Mouse (Mus musculus): ENCODE results near the gene Sh2d1a. TPM values are rescaled to one million over a fixed set of nuclear protein-coding genes. Genes with fewer than 3 reads are reported as not detected.

The Sh2d1a gene
- not detected for total RNA-seq (2018; cell fraction: chromatin; rRNA removed)
- total RNA-seq (2018; cell fraction: cytosol; rRNA removed): not detected
- not detected for total RNA-seq (2018; cell fraction: nucleus; rRNA removed)
- not detected in 3 replicates for polyA plus RNA-seq (2018)

DNA sequence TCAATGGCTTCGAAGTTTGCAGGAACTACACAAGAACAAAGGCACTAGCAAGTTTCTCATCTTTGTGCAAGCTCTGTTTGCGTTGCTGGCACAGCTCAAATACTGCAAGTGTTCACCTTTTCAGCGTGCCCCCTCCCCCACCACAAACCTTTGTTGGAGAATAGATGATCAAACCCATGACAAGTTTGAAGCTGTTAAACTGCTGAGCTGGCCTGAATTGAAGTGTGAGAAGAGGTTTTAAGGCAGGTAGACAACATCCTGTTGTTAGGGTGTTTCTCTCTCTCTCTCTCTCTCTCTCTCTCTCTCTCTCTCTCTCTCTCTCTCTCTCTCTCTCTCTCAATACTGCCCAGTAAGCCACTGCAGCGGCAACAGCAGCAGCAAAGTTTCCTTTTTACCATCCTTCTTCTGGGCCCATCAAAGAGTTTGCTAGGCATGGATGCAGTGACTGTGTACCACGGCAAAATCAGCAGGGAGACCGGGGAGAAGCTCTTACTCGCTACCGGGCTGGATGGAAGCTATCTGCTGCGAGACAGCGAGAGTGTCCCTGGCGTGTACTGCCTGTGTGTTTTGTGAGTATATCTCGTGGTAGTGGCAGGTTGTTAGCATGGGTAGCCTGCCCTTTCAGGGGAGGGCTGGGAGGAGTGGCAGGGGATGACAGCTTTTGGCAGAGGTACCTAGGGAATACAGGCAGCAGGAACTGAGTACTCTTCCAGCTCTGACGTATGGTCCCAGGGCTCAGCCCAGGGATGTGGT lies at the start of gene Sh2d1a:
Sh2d1a (plus strand) TSS at position 163 of the 753 bp plus-strand sequence.
- Histone ChIP-seq H3K79me2 (ENCODE audit: inconsistent target) (no peaks in the 10 kb centered on the region), H3K4me3 (ENCODE audit: inconsistent target) (no peak within 1 kb of the TSS), H3K36me3 (ENCODE audit: inconsistent target) (no peaks in the 10 kb centered on the region), H3K27ac (no peak within 1 kb of the TSS)
- WGBS (ENCODE audit: missing documents): 90% methylated on average over 12 of the region's 13 CpGs

DNA sequence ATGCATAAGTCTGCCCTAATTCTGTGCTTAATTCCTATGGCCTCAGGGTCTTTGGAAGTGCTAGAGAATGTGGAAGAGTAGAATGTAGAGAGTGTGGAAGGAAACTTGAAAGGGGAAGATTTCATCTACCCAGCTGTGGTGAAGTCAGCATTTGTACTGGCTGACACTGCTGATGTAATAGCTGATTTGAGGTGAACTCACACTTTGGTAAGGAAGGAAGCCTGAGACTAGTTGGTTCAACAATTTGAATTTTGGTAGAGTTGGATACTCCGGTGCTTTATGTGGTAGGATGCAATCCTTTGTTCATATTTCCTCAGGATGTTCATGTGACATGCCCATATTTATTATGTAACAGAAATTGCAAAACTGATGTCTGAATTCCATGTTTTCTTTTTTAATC lies 49.3 kb upstream of the Sh2d1a start:
- Histone ChIP-seq H3K27ac (no peak overlapping the region), H3K36me3 (ENCODE audit: inconsistent target) (no peaks in the 10 kb centered on the region), H3K79me2 (ENCODE audit: inconsistent target) (no peaks in the 10 kb centered on the region), H3K4me3 (ENCODE audit: inconsistent target) (no peak overlapping the region)
- 33% methylated on average over 1 of the region's 1 CpGs for WGBS (ENCODE audit: missing documents)

DNA sequence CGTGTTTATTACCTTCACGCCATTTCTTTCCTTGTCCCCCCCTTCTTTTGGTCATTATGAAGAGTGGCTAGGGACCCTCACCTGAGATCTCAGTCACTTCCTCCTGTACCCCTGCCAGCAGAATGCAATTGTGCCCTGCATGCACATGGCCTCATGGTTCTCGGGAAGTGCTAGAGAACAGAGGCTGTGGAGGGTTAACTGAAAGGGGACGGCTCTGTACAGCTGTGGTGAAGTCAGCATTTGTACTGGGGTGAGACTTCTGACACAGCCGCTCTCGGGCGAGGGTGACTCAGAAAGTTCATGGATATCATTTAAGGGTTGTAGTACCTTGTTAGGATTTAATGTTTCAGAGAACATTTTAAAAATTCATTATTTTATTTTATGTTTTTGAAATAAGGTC lies 47.7 kb upstream of the Sh2d1a start:
- Histone ChIP-seq H3K79me2 (ENCODE audit: inconsistent target) (no peaks in the 10 kb centered on the region), H3K27ac (no peak overlapping the region), H3K36me3 (ENCODE audit: inconsistent target) (no peaks in the 10 kb centered on the region), H3K4me3 (ENCODE audit: inconsistent target) (no peak overlapping the region)
- WGBS (ENCODE audit: missing documents): 65% methylated on average over 7 of the region's 7 CpGs

DNA sequence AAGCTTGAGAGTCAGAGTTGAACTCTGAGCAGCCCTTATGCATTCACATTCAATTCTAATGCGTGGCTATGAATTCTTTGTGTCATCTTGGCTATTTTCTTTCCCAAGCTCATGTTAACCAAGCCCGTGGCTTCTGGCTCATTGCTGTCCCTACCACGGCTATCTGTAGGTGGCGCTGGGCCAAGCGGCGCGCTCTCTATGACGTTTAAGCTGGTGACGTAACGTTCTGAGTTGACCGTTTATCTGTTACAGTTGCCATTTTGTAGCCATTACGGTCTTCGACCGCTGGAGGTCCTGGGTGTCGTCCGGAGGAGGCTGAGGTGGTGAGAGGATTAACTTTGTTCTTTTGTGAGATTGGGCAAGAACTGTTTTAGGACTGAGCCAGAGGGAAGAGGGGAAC lies 12.8 kb upstream of the Sh2d1a start, which contains the start of gene Tex13c2:
Tex13c2 (plus strand) TSS at position 246 of the 400 bp plus-strand sequence.
- H3K36me3 ChIP-seq (ENCODE audit: inconsistent target): no peaks in the 10 kb centered on the region
- H3K27ac ChIP-seq: no peak within 1 kb of the TSS
- 95% methylated on average over 10 of the region's 16 CpGs for WGBS (ENCODE audit: missing documents)
- H3K4me3 ChIP-seq (ENCODE audit: inconsistent target): no peak within 1 kb of the TSS
- no peaks in the 10 kb centered on the region for H3K79me2 ChIP-seq (ENCODE audit: inconsistent target)

DNA sequence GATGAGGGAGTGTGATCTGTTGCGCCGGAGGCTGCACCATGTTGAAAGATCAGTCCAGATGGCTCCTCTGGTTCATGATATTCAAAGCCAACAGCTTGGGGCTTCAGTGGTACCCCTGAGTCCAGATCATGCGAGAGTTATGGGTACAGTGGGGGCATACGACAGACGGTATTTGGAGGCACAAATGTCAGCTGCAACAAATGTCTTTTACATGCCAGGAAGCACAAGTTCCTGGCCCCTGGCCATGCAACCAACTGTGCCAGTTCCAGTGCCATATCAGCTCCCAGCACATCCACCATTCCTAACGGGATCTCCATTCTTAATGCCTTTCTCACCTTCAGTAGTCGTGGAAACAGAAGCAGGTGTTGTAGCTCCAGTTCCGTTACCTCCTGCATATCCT lies 11.9 kb upstream of the Sh2d1a start:
- Histone ChIP-seq H3K4me3 (ENCODE audit: inconsistent target) (no peak overlapping the region), H3K27ac (no peak overlapping the region), H3K36me3 (ENCODE audit: inconsistent target) (no peaks in the 10 kb centered on the region), H3K79me2 (ENCODE audit: inconsistent target) (no peaks in the 10 kb centered on the region)
- 96% methylated on average over 8 of the region's 8 CpGs for WGBS (ENCODE audit: missing documents)

DNA sequence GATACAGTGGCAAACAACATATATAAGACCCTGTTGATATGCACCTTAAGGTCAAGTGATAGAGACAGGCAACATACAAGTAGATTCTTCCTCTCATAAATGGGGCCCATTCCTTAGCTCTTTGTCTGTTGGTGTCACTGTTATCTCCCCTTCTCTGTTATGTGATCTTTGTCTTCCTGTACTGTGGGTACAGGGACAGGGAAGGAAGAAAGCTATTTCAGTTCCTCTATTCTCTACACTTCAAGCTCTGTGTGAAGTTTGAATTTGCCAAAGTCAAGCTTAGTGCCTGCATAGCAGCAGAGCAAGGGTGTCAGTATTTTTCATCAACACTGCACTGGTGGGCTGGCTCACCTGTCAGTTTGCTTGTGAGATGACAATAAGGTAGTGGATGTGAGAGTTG lies 1.7 kb upstream of the Sh2d1a start:
- no peak overlapping the region for H3K27ac ChIP-seq
- H3K36me3 ChIP-seq (ENCODE audit: inconsistent target): no peaks in the 10 kb centered on the region
- H3K4me3 ChIP-seq (ENCODE audit: inconsistent target): no peak overlapping the region
- H3K79me2 ChIP-seq (ENCODE audit: inconsistent target): no peaks in the 10 kb centered on the region

DNA sequence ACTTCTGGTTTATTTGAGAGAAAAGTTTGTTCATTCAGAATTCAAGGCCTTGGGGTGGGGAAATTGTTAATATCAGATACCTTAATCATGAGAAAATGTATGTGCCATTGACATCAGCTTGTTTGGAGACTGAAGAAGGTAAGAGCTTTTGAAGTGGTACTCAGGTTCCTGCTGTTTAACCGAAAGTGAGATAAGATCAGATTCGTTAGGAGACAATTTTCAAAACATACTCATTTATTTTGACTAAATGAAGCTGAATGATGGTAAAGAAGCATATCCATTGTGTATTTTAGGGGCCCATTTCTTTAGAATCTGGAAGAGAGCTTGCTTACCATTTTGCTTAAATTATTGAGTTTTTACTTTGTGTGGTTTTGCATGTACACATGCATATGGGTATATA lies 8.9 kb downstream of the Sh2d1a start:
- Histone ChIP-seq H3K79me2 (ENCODE audit: inconsistent target) (no peaks in the 10 kb centered on the region), H3K36me3 (ENCODE audit: inconsistent target) (no peaks in the 10 kb centered on the region), H3K4me3 (ENCODE audit: inconsistent target) (no peak overlapping the region), H3K27ac (no peak overlapping the region)
- WGBS (ENCODE audit: missing documents): 83% methylated on average over 2 of the region's 2 CpGs

DNA sequence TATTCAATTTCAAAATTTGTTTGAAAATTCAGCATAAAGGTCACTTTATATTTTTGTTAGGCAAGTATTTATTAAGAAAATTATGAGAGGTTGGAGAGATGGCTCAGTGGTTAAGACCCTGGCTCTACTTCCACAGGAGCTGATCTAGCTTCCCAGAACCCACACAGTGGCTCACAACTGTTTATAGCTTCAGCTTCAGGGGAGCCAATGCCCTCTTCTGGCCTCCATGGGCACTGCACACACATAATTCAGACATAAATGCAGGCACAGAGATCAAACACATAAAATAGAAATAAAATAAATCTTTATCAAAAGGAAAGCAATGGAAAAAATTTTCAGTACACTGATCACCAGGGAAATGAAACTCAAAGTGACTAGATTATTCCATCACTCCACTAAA lies 10.3 kb downstream of the Sh2d1a start:
- H3K4me3 ChIP-seq (ENCODE audit: inconsistent target): no peak overlapping the region
- no peaks in the 10 kb centered on the region for H3K36me3 ChIP-seq (ENCODE audit: inconsistent target)
- H3K79me2 ChIP-seq (ENCODE audit: inconsistent target): no peaks in the 10 kb centered on the region
- no peak overlapping the region for H3K27ac ChIP-seq

DNA sequence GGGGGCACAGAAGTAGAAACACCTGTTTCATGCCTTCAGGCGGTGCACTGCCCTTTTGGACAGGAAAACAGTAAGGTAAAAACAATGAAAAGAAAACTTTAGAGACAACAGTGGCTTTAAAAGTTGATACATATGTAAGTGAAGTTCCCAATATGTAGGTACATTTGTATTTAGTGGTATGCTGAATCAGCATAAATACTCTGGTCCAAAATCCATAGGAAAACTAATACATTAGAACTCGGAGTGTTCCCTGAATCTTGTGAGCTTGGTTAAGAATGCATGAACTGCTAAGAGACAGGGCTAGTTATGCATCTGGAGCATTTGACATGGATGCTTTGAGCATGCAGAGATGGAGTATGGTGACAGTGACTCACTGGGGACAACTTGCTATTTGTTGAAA lies 20.6 kb downstream of the Sh2d1a start:
- 85% methylated on average over 2 of the region's 2 CpGs for WGBS (ENCODE audit: missing documents)
- Histone ChIP-seq H3K4me3 (ENCODE audit: inconsistent target) (no peak overlapping the region), H3K79me2 (ENCODE audit: inconsistent target) (no peaks in the 10 kb centered on the region), H3K36me3 (ENCODE audit: inconsistent target) (no peaks in the 10 kb centered on the region), H3K27ac (no peak overlapping the region)

DNA sequence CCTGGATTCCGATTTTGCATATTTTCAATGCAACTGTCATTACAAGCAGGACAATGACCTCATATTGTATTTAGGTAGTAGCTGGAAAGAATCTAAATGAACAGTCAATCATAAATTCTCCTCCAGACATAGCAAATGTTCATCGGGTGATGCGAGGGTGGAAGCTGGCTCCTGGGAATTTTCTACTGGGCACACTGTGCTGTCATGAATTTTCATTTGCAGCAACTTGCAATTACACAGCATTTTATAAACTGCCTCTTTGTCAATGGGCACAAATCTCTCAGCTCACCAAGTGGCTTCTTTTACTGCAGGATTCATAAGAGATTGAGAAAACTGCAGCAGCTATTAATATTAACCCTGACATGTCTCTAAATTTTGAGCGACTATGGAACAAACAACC lies 28.4 kb downstream of the Sh2d1a start:
- Histone ChIP-seq H3K36me3 (ENCODE audit: inconsistent target) (no peaks in the 10 kb centered on the region), H3K79me2 (ENCODE audit: inconsistent target) (no peaks in the 10 kb centered on the region), H3K4me3 (ENCODE audit: inconsistent target) (no peak overlapping the region), H3K27ac (no peak overlapping the region)
- 97% methylated on average over 3 of the region's 4 CpGs for WGBS (ENCODE audit: missing documents)

DNA sequence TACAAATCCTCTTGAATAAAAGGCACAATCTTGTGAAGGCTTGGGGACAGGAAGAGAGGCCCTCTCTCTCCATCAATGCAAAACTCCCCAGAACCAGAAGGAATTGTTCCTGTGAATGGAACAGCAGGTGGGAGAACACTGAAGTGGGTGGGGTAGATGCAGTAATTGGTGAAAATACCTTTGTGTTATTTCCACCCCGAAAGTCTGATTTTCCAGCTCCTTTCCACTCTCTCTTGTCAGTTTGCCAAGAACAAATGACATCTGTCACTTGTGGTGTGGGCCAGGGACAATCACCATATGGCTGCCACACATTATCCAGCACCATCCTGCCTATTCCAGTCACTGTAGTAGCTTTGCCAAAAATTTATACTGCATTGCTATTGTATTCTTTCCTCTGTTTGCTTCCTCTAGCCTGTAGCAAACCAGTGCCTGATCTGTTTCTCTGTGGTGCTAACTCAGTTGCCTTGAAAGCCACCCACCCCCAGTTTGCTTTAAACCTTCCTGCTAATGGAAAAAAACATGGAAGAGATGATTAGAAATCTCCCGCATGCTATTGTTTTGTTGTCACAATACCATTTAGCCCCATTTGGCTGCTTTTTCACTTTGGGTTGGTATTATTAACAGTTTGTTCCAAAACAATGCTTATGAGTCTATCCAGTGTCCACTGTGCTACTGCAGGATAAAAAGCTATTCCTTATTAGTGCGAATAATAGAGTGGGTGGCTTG lies 37.9 kb downstream of the Sh2d1a start:
- Histone ChIP-seq H3K4me3 (ENCODE audit: inconsistent target) (no peak overlapping the region; the same call in 1 of the 2 replicates), H3K27ac (no peak overlapping the region), H3K79me2 (ENCODE audit: inconsistent target) (no peaks in the 10 kb centered on the region), H3K36me3 (ENCODE audit: inconsistent target) (no peaks in the 10 kb centered on the region)
- WGBS (ENCODE audit: missing documents): 24% methylated on average over 3 of the region's 3 CpGs

DNA sequence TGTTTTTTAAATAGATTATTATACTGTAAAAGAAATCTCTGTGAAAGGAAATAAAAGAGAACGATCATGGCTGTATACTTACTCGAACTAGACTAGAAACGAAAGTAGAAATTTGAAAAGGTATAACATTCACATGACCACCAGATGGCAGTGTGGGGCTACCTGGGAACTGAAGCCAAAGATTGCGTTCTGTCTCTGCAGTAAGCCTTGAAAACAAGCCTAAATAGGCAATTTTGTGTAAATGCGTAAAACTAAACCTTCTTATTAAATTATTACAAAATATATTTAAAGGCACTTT lies 38.5 kb downstream of the Sh2d1a start:
- H3K4me3 ChIP-seq (ENCODE audit: inconsistent target): no peak overlapping the region; the same call in 1 of the 2 replicates
- H3K79me2 ChIP-seq (ENCODE audit: inconsistent target): no peaks in the 10 kb centered on the region
- H3K27ac ChIP-seq: no peak overlapping the region
- no peaks in the 10 kb centered on the region for H3K36me3 ChIP-seq (ENCODE audit: inconsistent target)
- 15% methylated on average over 5 of the region's 5 CpGs for WGBS (ENCODE audit: missing documents)

DNA sequence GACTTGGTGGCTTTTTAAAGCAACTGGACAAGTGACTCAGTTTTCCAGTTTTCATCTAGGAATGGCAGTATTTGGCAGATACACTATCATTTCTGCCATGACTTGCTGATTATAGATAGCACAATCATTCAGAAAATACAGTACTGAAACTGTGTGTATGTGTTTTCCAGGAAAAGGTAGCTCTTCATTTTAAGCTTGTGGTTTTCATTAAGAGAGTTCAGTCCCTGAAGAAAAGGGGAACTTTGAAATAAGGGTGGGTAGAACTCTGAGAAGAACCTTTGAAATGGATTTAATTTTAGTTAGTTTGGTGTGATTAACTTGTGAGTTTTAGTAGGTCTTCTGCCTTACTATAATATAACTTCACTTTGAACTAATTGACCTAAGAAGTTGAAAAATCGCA lies 42.8 kb downstream of the Sh2d1a start:
- Histone ChIP-seq H3K27ac (no peak overlapping the region), H3K79me2 (ENCODE audit: inconsistent target) (no peaks in the 10 kb centered on the region)
- 93% methylated on average over 1 of the region's 1 CpGs for WGBS (ENCODE audit: missing documents)

DNA sequence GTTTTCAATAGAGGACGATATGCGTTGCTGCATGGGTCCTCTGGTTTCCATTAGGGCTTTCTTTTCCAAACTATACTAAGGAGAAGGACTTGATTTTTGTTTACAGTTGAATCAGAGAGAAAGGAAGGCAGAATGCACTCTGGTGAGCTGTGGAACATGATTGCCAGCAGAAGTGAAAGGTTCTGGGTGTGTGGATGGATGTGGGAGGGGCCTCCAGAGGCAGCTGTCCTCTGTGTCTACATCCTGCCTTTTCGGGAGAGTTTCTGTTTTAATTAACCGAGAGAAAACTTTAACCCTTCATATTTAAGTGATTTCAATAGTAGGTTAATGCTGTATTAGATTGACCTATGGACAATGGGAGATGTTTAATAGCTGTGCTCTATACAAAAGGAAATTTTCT lies 46.3 kb downstream of the Sh2d1a start:
- no peaks in the 10 kb centered on the region for H3K79me2 ChIP-seq (ENCODE audit: inconsistent target)
- no peak overlapping the region for H3K4me3 ChIP-seq (ENCODE audit: inconsistent target)
- H3K36me3 ChIP-seq (ENCODE audit: inconsistent target): no peaks in the 10 kb centered on the region
- H3K27ac ChIP-seq: no peak overlapping the region
- 74% methylated on average over 3 of the region's 4 CpGs for WGBS (ENCODE audit: missing documents)

More for the DNA sequence above, 42.8 kb downstream of the Sh2d1a start:
- H3K4me3 ChIP-seq (ENCODE audit: inconsistent target): no peak overlapping the region
- no peaks in the 10 kb centered on the region for H3K36me3 ChIP-seq (ENCODE audit: inconsistent target)

DNA sequence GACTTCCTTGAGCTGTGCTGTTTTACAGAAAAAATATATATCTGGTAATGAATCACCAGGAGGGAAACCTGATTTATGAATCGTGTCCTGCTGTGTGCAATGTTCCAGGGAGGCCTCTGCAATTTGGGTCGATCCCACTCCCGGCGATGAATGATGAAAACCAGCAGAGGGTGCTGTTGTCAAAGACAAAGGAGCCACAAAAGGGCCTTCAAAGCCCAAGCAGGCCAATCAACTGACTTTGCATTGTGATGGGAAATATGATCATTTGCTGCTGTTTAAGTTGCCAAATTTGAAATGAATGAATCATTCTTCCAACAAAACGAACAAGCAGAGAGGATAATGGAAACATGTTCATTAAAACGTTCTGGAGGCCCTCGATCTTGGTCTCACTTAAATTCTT lies 55.0 kb downstream of the Sh2d1a start:
- 32% methylated on average over 7 of the region's 7 CpGs for WGBS (ENCODE audit: missing documents)
- H3K4me3 ChIP-seq (ENCODE audit: inconsistent target): no peak overlapping the region
- no peak overlapping the region for H3K27ac ChIP-seq
- no peaks in the 10 kb centered on the region for H3K79me2 ChIP-seq (ENCODE audit: inconsistent target)
- H3K36me3 ChIP-seq (ENCODE audit: inconsistent target): no peaks in the 10 kb centered on the region
